Mouse (Mus musculus) heart, embryonic 14.5 days (tissue): ENCODE results near the gene Rbm42. TPM values are rescaled to one million over a fixed set of nuclear protein-coding genes. Genes with fewer than 3 reads are reported as not detected.

Experiments
- ATAC-seq: fragments of 200-750 bp; cut with Nextera tagmentation; 2 replicates; pipeline ENCODE4 v1.8.0; 2017; ENCODE audit warnings: low read depth, moderate TSS enrichment; ENCODE audit not compliant: insufficient number of reproducible peaks, insufficient read depth, low FRiP score
- H3K27ac ChIP-seq, 2 experiments: fragments of 200-500 bp in 1 of 2; fragments of 300-500 bp in 1 of 2; sonication (generic) in 1 of 2; replicated peaks in 1 of 2; 2 replicates each; pipeline ENCODE4 v1.5.1; 2012 to 2014; ENCODE audit warnings: low read depth in 2 of 2, low read length in 2 of 2, control low read depth in 1 of 2, mild to moderate bottlenecking in 1 of 2, mixed read lengths in 1 of 2; ENCODE audit not compliant: control insufficient read depth in 1 of 2, insufficient read depth in 1 of 2
- H3K27me3 ChIP-seq: fragments of 300-500 bp; sonication (generic); 2 replicates; pipeline ENCODE4 v1.6.1; 2014; ENCODE audit warnings: mild to moderate bottlenecking, low read length, control low read depth; ENCODE audit not compliant: control insufficient read depth, insufficient read depth
- H3K36me3 ChIP-seq: fragments of 300-500 bp; sonication (generic); 2 replicates; pipeline ENCODE4 v1.6.1; 2014; ENCODE audit warnings: mild to moderate bottlenecking, control low read depth, low read length, mixed read lengths; ENCODE audit not compliant: control insufficient read depth, insufficient read depth
- H3K4me1 ChIP-seq, 2 experiments: fragments of 200-500 bp in 1 of 2; fragments of 300-500 bp in 1 of 2; sonication (generic) in 1 of 2; 2 replicates each; pipeline ENCODE4 v1.6.1; 2012 to 2014; ENCODE audit warnings: low read length in 2 of 2, control low read depth in 1 of 2, mixed read lengths in 1 of 2; ENCODE audit not compliant: control insufficient read depth in 2 of 2, insufficient read depth in 2 of 2
- H3K4me2 ChIP-seq: fragments of 300-500 bp; sonication (generic); 2 replicates; pipeline ENCODE4 v1.6.1; 2014; ENCODE audit warnings: mild to moderate bottlenecking, low read length
- H3K4me3 ChIP-seq, 2 experiments: fragments of 200-500 bp in 1 of 2; fragments of 300-500 bp in 1 of 2; sonication (generic) in 1 of 2; 2 replicates each; pipeline ENCODE4 v1.5.1; 2012 to 2014; ENCODE audit warnings: low read length in 2 of 2, mild to moderate bottlenecking in 2 of 2, control low read depth in 1 of 2, low read depth in 1 of 2, moderate library complexity in 1 of 2; ENCODE audit not compliant: control insufficient read depth in 1 of 2, insufficient read depth in 1 of 2
- H3K9ac ChIP-seq: fragments of 300-500 bp; sonication (generic); 2 replicates; pipeline ENCODE4 v1.6.1; 2014; ENCODE audit warnings: mild to moderate bottlenecking, low read length
- H3K9me3 ChIP-seq: fragments of 300-500 bp; sonication (generic); 2 replicates; pipeline ENCODE4 v1.6.1; 2016; ENCODE audit warnings: low read length, control low read depth; ENCODE audit not compliant: control insufficient read depth
- WGBS: fragments of 180-500 bp; shearing (Covaris S2); extraction: QIAGEN DNeasy Blood & Tissue Kit; methylation state at CpG from one replicate; pipeline ENCODE4 v1.1.7; 2014; 5-methylcytosine and 5-hydroxymethylcytosine counted together
- polyA plus RNA-seq: library from polyadenylated mRNA; unstranded; fragments of >200 nt; fragmentation: Nextera tagmentation; extraction: Ambion mirVana; gene quantifications from 2 replicates; pipeline ENCODE4 v1.2.1, GENCODE M21; 2014

Gene Rbm42
- polyA plus RNA-seq, 1 experiment from 2014 or later = 75.5 TPM

DNA sequence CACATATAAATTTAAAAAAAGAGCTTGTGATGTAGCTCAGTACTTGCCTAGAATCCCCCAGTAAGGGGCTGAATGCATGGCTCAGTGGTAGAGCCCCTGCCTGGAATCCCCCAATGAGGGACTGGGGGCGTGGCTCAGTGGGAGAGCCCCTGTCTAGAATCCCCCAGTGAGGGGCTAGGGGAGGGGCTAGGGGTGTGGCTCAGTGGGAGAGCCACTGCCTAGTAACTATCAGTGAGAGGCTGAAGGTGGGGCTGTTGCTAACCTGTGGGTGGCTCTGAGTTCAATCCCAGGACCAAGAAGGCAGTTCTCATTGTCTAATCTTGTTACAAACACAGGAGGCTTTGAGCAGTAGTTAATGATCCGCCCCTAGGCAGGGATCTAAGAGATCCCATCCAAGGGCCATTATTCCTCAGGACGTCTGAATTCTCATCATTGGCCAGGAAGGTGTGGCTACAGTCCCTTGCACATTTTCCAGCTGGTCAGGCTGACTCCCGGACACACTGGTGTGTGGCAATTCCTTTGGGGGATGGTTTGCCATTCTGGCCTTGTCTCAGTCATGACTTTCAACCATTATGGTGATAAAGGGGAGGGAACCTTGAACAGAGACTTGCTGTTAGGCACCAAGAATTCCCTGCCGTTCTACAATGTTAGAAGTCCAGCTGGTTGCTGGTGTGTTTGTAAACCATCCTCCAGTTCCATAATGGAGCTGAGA lies 34.9 kb downstream of the Rbm42 start:
- H3K9me3 ChIP-seq = no peaks in the 10 kb centered on the region
- ATAC-seq = no peak
- H3K27ac ChIP-seq = no peak overlapping the region
- peaks cover 46% of the 10 kb centered on the region for H3K36me3 ChIP-seq
- no peaks in the 10 kb centered on the region for H3K27me3 ChIP-seq
- 52% methylated on average over 5 of the region's 5 CpGs for WGBS
- peaks cover 2 to 3% of the 10 kb centered on the region in 2 experiments; a peak in 3 of 4 replicates for H3K4me1 ChIP-seq
- no peak overlapping the region for H3K4me2 ChIP-seq
- H3K4me3 ChIP-seq = no peak overlapping the region
- no peak overlapping the region for H3K9ac ChIP-seq

DNA sequence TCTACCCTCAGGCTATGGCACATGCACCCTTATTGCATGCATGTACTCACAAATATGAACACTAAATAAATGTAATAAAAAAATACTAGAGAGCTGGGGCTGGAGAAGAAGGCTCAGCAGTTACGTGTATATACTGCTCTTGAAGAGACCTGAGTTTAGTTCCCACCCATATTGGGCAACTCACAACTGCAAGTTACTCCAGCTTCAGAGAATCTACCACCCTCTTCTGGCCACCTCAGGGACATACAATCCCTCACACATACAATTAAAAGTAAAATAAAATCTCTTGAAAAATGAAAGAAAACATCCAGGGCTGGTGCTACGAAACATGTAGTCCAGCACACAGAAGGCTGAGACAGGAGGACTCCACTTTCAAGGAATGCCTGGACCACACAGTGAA lies 35.7 kb downstream of the Rbm42 start:
- WGBS = 77% methylated on average over 2 of the region's 2 CpGs
- Histone ChIP-seq H3K27ac (no peak overlapping the region), H3K4me3 (no peak overlapping the region), H3K4me2 (no peak overlapping the region), H3K9me3 (no peaks in the 10 kb centered on the region), H3K4me1 (peaks cover 8 to 10% of the 10 kb centered on the region in 2 experiments), H3K9ac (no peak overlapping the region), H3K27me3 (no peaks in the 10 kb centered on the region), H3K36me3 (peaks cover 41% of the 10 kb centered on the region)
- ATAC-seq = no peak

DNA sequence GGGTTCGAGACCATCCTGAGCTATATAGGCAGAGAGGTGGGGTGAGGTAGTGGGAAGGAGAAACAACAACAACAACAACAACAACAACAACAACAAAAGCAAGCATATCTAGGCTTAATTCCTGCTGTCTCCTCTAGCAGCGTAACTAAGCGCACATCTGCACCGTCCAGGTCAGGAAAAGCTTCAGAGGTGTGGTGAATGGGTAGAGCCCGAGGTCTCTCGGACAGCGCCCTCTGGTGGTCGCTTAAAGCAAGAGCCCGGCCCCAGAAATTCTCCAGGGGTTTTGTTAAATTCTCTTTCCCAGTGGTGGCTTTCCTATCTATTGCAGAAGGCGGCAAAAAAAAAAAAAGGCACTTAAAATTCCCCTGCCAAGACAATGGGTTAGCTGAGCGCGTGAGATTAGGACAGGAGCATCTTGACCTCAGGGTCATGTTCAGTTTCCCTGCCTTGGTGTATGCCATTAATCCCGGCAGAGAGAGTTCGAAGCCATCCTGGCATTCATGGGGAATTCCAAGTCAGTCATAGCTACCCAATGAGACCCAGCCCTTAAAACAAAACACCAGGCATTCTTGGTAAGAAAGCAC lies 36.5 kb downstream of the Rbm42 start:
- no peak overlapping the region for H3K27ac ChIP-seq
- H3K4me1 ChIP-seq = peaks cover 8 to 10% of the 10 kb centered on the region in 2 experiments
- H3K9ac ChIP-seq = no peak overlapping the region
- no peak overlapping the region for H3K4me3 ChIP-seq
- WGBS = 20% methylated on average over 14 of the region's 14 CpGs
- H3K9me3 ChIP-seq = no peaks in the 10 kb centered on the region
- peaks cover 32% of the 10 kb centered on the region for H3K36me3 ChIP-seq
- ATAC-seq = no peak; the same call in 1 of the 2 replicates
- H3K4me2 ChIP-seq = no peak overlapping the region
- no peaks in the 10 kb centered on the region for H3K27me3 ChIP-seq

DNA sequence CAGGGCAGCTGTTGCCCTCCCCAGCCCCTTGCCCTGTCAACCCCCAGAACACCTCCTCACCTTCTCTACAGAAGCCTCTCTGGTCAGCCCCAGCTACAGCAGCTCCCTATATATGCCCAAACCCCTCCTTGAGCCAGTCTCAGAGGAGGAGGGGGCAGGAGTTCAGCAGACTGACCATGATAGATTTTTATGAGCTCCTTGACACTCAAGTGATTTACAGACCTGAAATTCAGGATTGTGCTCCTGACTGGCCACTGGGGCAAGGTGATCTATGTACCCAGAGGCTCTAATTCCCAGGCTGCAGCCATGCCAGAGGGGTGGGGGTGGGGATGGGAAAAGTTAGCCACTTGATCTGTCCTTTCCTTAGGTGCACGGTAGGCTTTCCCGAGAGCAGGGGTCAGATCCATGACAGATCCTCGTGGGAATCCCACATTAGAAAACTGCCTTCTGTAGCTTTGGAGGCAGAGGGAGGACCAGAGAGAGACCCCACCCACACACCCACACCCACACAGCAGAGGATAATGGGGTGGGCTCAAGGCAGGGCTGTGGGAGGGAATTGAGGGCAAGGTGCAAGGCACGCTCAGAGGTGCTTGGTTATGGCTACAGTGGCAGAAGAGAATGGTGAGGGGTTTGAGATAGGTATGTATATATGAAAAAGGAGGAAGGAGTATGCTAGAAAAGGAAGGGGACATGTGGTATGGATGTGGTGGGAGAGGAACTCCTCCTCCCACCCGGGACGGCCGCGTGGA lies 37.3 kb downstream of the Rbm42 start, which contains the start of gene Upk1a:
Gene Upk1a, minus strand, starts transcription at position 194 of the 749 bp plus-strand sequence.
- ATAC-seq = no peak
- Histone ChIP-seq H3K4me3 (no peak within 1 kb of the TSS), H3K36me3 (peaks cover 24% of the 10 kb centered on the region), H3K27me3 (no peaks in the 10 kb centered on the region), H3K9ac (no peak within 1 kb of the TSS), H3K4me1 (peaks cover 8 to 10% of the 10 kb centered on the region in 2 experiments), H3K9me3 (no peaks in the 10 kb centered on the region), H3K4me2 (no peak within 1 kb of the TSS), H3K27ac (no peak within 1 kb of the TSS)
- WGBS = 80% methylated on average over 8 of the region's 8 CpGs

DNA sequence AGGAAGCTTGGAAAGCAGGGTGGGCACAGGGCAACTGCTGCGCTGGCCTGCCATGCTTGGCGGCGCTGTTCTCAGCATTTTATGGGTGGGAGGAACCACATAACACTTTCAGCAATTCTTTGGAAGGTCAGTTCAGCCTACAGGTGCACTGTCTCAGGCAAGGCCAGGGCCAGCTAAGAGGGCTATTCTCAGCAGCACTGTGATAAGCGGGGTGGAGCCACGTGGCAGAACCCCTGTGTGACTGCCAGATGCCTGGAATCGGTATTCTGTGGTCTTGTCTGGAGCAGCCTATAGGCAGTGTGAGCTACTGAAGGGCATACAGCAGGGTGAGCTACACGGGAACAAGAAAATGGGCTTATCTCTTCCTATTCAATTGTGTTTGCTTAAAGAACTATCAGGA lies 40.1 kb downstream of the Rbm42 start:
- H3K27ac ChIP-seq = peak overlapping the region; percentile 35 to 42
- H3K4me3 ChIP-seq = no peak overlapping the region
- no peaks in the 10 kb centered on the region for H3K27me3 ChIP-seq
- H3K9ac ChIP-seq = peak overlapping the region; percentile 46; the same call in 1 of the 2 replicates
- WGBS = 28% methylated on average over 7 of the region's 7 CpGs
- no peaks in the 10 kb centered on the region for H3K9me3 ChIP-seq
- peaks cover 8 to 10% of the 10 kb centered on the region in 2 experiments for H3K4me1 ChIP-seq
- H3K4me2 ChIP-seq = no peak overlapping the region
- no peaks in the 10 kb centered on the region for H3K36me3 ChIP-seq
- peak; percentile 68; the same call in 1 of the 2 replicates for ATAC-seq

DNA sequence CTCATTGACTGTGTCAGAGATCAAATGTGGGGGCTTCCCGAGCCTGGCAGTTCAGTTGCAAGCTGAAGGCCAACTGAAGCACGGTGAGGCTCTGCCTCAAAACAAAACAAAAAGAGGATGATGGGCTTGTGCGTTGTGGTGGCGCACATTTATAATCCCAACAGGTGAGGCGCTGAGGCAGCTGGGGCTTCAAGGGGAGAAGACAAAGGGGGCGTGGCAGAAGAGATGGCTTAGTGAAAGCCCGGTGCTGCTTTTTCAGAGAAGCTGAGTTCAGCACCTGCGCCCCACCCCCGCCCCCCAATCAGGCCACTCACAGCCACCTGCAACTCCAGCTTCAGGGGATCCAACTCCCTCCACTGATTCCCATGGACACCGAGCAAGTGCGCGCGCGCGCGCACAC lies 41.6 kb downstream of the Rbm42 start:
- WGBS = 48% methylated on average over 16 of the region's 16 CpGs

DNA sequence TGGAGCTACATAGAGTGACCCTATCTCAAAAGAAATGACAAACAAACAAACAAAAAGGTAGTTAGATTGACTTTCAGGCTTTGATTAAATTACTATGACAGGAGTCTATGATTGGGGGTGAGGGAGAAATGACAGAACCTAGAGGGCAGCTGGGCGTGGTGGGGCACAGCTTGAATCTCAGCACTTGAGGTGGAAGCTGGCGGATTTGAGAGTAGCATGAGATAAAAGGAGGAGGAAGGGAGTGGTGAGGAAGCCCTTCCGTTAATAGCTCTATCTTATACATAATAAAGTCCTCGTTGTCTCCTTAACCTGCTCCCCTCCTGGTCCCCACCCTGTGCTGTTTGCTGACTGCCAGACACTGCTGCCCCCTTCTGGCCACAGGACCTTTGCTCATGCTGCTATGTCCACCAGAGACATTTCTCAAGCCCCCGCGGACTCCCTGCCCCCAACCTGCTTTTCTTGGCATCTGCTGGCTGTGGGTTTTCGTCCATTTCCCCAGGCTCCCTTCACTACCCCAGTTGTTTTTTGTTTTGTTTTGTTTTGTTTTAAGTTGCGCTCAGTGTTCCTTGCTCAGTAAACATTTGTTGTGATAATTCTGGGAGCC lies 42.3 kb downstream of the Rbm42 start:
- Histone ChIP-seq H3K27ac (no peak overlapping the region), H3K4me3 (no peak overlapping the region), H3K4me2 (no peak overlapping the region), H3K4me1 (peaks cover 8 to 10% of the 10 kb centered on the region in 2 experiments), H3K9ac (no peak overlapping the region), H3K27me3 (no peaks in the 10 kb centered on the region), H3K9me3 (no peaks in the 10 kb centered on the region), H3K36me3 (no peaks in the 10 kb centered on the region)
- WGBS = 23% methylated on average over 8 of the region's 8 CpGs
- ATAC-seq = no peak

More for the DNA sequence above, 41.6 kb downstream of the Rbm42 start:
- Histone ChIP-seq H3K9me3 (no peaks in the 10 kb centered on the region), H3K27me3 (no peaks in the 10 kb centered on the region), H3K4me3 (no peak overlapping the region), H3K4me2 (no peak overlapping the region), H3K4me1 (peaks cover 8 to 10% of the 10 kb centered on the region in 2 experiments), H3K36me3 (no peaks in the 10 kb centered on the region), H3K27ac (no peak overlapping the region), H3K9ac (no peak overlapping the region)
- ATAC-seq = no peak
